ENCODE assay signal across 18 mouse cellular contexts in the genomic region with DNA sequence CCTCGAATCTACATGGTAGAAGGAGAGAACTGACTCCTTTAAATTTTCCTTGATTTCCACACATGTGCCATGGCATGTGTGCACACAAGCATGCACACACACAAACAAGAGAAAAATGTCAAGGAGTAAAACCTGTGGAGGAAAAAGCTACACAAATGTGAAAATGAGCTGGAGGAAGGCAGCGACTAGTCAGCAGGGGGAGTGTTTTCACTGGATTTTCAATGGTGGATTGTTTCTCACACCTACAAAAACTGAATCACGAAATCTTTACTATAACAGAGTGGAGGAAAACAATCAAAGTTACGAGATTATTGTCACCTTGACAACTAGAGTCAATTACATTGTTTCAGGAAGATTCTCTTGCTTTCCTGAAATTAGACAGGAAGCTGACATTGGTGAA.
A peak's percentile ranks its signal among the peaks of the same experiment; 100 is the strongest.
DNase-seq lines count a peak whose midpoint lies in the region; TF ChIP-seq lines count a peak whose summit lies in the region.
"Had no signal": no experiment of that assay in that cellular context is flagged by ENCODE, and none has a peak within 500 bp of the region (broad histone marks: within the 10 kb centered on the region; RNA-seq: fewer than 3 reads in every experiment).

No protein-coding gene starts in this region.

- no peak overlapping the region for H3K27ac ChIP-seq in layer of hippocampus, adult 2 months
- H3K27ac ChIP-seq: heart, adult 2 months; hindbrain, embryonic 12.5 days; liver, embryonic 15.5 days; neural tube, embryonic 15.5 days had no signal

- H3K4me3 ChIP-seq in layer of hippocampus, adult 2 months: no peak overlapping the region
- H3K4me3 ChIP-seq: heart, adult 2 months; hindbrain, embryonic 12.5 days; liver, embryonic 15.5 days; myocyte; neural tube, embryonic 15.5 days had no signal

- peak; percentile 7 for DNase-seq in embryo, embryonic 11 days
- DNase-seq in embryo, embryonic 10 days (ENCODE audit: low spot score): no peak
- DNase-seq in layer of hippocampus, adult 2 months (ENCODE audit: low spot score in 2 of 2): no peak
- DNase-seq in layer of hippocampus, adult 8-10 months (ENCODE audit: low spot score in 2 of 2): no peak
- DNase-seq in right cerebral cortex, postnatal 10 days (ENCODE audit: low spot score in 2 of 2): peak; percentile 17 to 25
- DNase-seq in right cerebral cortex, postnatal 36 days (ENCODE audit: low spot score in 2 of 2): no peak
- no peak for DNase-seq in urinary bladder, postnatal 36 days (ENCODE audit: low spot score in 2 of 2)
- DNase-seq: adrenal gland, postnatal 14 days; cerebellum, adult 2 months; gastrocnemius, postnatal 14 days; heart, adult 2 months; kidney, postnatal 10 days; lung, postnatal 36 days; thymus, postnatal 14 days had no signal

- peak; percentile 58 for TF ChIP-seq CTCF in layer of hippocampus, adult 2 months (conservative IDR thresholded peaks at IDR 0.05)

Comparison
In these comparisons a context has a peak if more than half of its experiments do, and no peak if none do; other contexts are left out.
1. DNase-seq: peak in embryo, embryonic 11 days (single experiment) and right cerebral cortex, postnatal 10 days (2 of 2); none in embryo, embryonic 10 days (single experiment), layer of hippocampus, adult 2 months (0 of 2), layer of hippocampus, adult 8-10 months (0 of 2), right cerebral cortex, postnatal 36 days (0 of 2) and urinary bladder, postnatal 36 days (0 of 2).